Mouse (Mus musculus) C2C12 (cell line): ENCODE measurements around the gene Cdk5rap3. TPM values are rescaled to one million over a fixed set of nuclear protein-coding genes. Genes with fewer than 3 reads are reported as not detected.

Experiments
- H3K27me3 ChIP-seq: one replicate; pipeline ENCODE4 v1.6.1; 2011; ENCODE audit not compliant: control insufficient read depth, insufficient read depth, insufficient read length
- H3K36me3 ChIP-seq: one replicate; pipeline ENCODE4 v1.6.1; 2011; ENCODE audit not compliant: control insufficient read depth, insufficient read depth
- H3K4me3 ChIP-seq: one replicate; pipeline ENCODE4 v1.5.1; 2011; ENCODE audit warnings: mild to moderate bottlenecking, control low read depth; ENCODE audit not compliant: poor library complexity, insufficient read depth, severe bottlenecking
- H3K79me2 ChIP-seq: one replicate; pipeline ENCODE4 v1.6.1; 2011; ENCODE audit not compliant: control insufficient read depth, insufficient read depth
- H3K79me3 ChIP-seq: one replicate; pipeline ENCODE4 v1.6.1; 2011; ENCODE audit warnings: low read depth, control low read depth
- H3ac ChIP-seq: one replicate; pipeline ENCODE3; 2011; ENCODE audit warnings: low read depth; ENCODE audit not compliant: control insufficient read depth, insufficient read length
- CEBPB ChIP-seq: IDR thresholded peaks from one replicate; pipeline ENCODE4 v1.6.1; 2011; ENCODE audit warnings: low read depth, mild to moderate bottlenecking, control low read depth, moderate library complexity
- CTCF ChIP-seq: IDR thresholded peaks from one replicate; pipeline ENCODE4 v1.5.1; 2011; ENCODE audit not compliant: control insufficient read depth, insufficient read depth, insufficient read length
- FOSL1 ChIP-seq: IDR thresholded peaks from one replicate; pipeline ENCODE4 v1.8.0; 2011; ENCODE audit warnings: mild to moderate bottlenecking, low read length; ENCODE audit not compliant: poor library complexity, insufficient read depth, severe bottlenecking
- MAX ChIP-seq: IDR thresholded peaks from one replicate; pipeline ENCODE4 v1.6.1; 2011; ENCODE audit warnings: mild to moderate bottlenecking, control low read depth
- MYOD1 ChIP-seq: IDR thresholded peaks from one replicate; pipeline ENCODE4 v1.6.1; 2011; ENCODE audit warnings: low read depth; ENCODE audit not compliant: control insufficient read depth, insufficient read length
- MYOG ChIP-seq: IDR thresholded peaks from one replicate; pipeline ENCODE4 v1.6.1; 2011; ENCODE audit not compliant: control insufficient read depth, insufficient read length; ENCODE audit errors: extremely low read depth
- USF1 ChIP-seq: IDR thresholded peaks from one replicate; pipeline ENCODE4 v1.6.1; 2011; ENCODE audit warnings: low read depth, mild to moderate bottlenecking, control low read depth, moderate library complexity
- polyA plus RNA-seq: library from polyadenylated mRNA; unstranded; fragments of >200 nt; fragmentation: generic; extraction: Trizol; gene quantifications from one replicate; pipeline ENCODE4 v1.2.1, GENCODE M21; 2012; ENCODE audit warnings: missing spikeins

The Cdk5rap3 gene
- polyA plus RNA-seq, 1 experiment: 33.1 TPM

- TF ChIP-seq FOSL1 (no peak), MAX (no peak), USF1 (no peak), CEBPB (no peak), MYOG (no peak), MYOD1 (no peak), CTCF (no peak)
- no peaks in the 10 kb centered on the region for H3K36me3 ChIP-seq
- no peaks in the 10 kb centered on the region for H3K79me2 ChIP-seq
- H3K27me3 ChIP-seq: no peaks in the 10 kb centered on the region
- no peaks in the 10 kb centered on the region for H3K79me3 ChIP-seq
- H3ac ChIP-seq: no peak overlapping the region
- H3K4me3 ChIP-seq: no peak overlapping the region
Measured at GRCm38 (mm10) chr11:96893203-96893842, 23.0 kb downstream of the Cdk5rap3 start.

- no peaks in the 10 kb centered on the region for H3K79me2 ChIP-seq
Measured at GRCm38 (mm10) chr11:96891784-96892527, 24.3 kb downstream of the Cdk5rap3 start.

DNA sequence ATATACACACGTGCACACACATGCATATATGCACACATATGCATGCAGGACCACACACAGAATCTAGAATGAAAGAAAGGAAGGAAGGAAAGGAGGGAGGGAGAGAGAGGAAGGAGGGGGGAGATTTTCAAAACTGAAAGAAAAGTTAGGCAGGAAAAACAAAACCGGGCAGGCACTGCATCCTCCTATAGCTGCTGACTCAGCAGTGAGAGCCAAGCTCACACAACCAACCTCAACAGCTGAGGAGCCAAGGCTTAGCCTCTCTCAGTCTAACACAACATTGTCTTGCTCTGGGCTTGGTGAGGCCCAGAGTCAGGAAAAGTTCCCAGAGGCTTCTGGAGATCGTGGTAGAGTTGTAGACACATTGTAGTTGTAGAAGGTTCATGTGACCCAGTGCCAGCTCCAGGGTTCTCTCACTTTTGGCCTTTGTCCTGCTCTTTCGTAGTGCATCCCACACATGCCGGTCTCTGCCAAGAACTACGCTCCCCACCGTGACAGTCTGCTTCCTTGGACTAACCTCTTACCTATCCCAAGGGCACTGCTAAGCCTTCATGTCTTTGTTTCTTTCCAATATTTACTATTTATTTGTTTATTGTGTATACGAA is 29.3 kb downstream of the Cdk5rap3 start:
- H3K27me3 ChIP-seq: no peaks in the 10 kb centered on the region
- no peak overlapping the region for H3K4me3 ChIP-seq
- H3K36me3 ChIP-seq: no peaks in the 10 kb centered on the region
- TF ChIP-seq USF1: no peak
- TF ChIP-seq FOSL1: no peak
- TF ChIP-seq MAX: no peak
- no peak for TF ChIP-seq CEBPB
- TF ChIP-seq CTCF: no peak
- no peak for TF ChIP-seq MYOD1
- TF ChIP-seq MYOG: no peak
- no peak overlapping the region for H3ac ChIP-seq
- no peaks in the 10 kb centered on the region for H3K79me3 ChIP-seq
- H3K79me2 ChIP-seq: no peaks in the 10 kb centered on the region

More at GRCm38 (mm10) chr11:96891784-96892527, 24.3 kb downstream of the Cdk5rap3 start:
- H3ac ChIP-seq: no peak overlapping the region
- no peaks in the 10 kb centered on the region for H3K27me3 ChIP-seq
- no peaks in the 10 kb centered on the region for H3K36me3 ChIP-seq
- H3K79me3 ChIP-seq: no peaks in the 10 kb centered on the region
- TF ChIP-seq USF1 (no peak), FOSL1 (no peak)
- H3K4me3 ChIP-seq: no peak overlapping the region

DNA sequence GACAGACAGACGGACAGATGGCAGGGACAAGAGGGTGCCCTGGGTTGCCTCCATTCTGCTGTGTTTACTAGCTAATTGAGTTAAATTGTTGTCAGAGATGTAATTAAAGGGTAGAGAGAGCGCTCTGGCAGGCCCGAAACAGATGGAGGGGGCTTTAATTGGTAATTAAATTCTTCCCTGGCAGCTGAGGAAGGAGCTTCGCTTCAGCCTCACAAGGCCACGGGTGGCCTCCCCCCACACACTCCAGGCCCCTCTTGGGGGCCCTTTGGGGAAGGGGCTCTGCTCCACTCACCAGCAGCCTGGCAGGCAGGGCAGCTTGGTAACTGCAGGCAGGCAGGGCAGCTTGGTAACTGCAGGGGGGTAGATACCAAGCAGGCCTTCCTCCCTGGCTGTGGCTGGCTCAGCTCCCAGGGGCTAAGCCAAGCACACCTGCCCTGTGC is 30.4 kb downstream of the Cdk5rap3 start:
- H3K79me2 ChIP-seq: no peaks in the 10 kb centered on the region
- H3K36me3 ChIP-seq: no peaks in the 10 kb centered on the region
- no peak overlapping the region for H3ac ChIP-seq
- H3K79me3 ChIP-seq: no peaks in the 10 kb centered on the region
- no peak overlapping the region for H3K4me3 ChIP-seq
- no peak for TF ChIP-seq CEBPB
- TF ChIP-seq MYOG: no peak
- no peak for TF ChIP-seq USF1
- TF ChIP-seq FOSL1: no peak
- no peak for TF ChIP-seq CTCF
- TF ChIP-seq MYOD1: no peak
- TF ChIP-seq MAX: no peak
- H3K27me3 ChIP-seq: no peaks in the 10 kb centered on the region

DNA sequence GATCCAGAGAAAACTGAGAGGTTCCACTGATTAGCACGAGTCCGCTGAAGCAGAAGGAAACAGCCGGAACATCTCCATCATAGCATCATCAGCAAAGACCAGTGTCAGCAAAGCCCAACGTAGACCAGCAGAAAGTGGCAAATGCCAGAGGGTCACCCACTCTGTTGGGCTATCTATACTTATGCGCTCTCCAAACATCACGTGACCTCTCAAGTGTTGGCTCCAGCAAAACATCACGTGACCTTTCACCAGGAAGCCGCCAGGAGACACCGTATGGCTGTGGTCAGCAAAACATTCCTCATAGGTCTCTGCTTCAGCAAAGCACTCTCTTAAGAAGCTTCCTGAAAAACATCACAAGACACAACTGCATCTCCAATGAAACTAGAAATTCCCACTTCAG is 36.0 kb downstream of the Cdk5rap3 start:
- no peak overlapping the region for H3K4me3 ChIP-seq
- no peaks in the 10 kb centered on the region for H3K79me2 ChIP-seq
- H3K27me3 ChIP-seq: no peaks in the 10 kb centered on the region
- TF ChIP-seq USF1: peak; percentile 74
- no peak for TF ChIP-seq FOSL1
- no peak overlapping the region for H3ac ChIP-seq
- H3K79me3 ChIP-seq: no peaks in the 10 kb centered on the region
- H3K36me3 ChIP-seq: no peaks in the 10 kb centered on the region

GRCm38 (mm10) chr11:96879359-96879758 is 36.9 kb downstream of the Cdk5rap3 start:
- Histone ChIP-seq H3K4me3 (no peak overlapping the region), H3K27me3 (no peaks in the 10 kb centered on the region)

More at GRCm38 (mm10) chr11:96879359-96879758, 36.9 kb downstream of the Cdk5rap3 start:
- Histone ChIP-seq H3K36me3 (no peaks in the 10 kb centered on the region), H3K79me3 (no peaks in the 10 kb centered on the region), H3ac (no peak overlapping the region), H3K79me2 (no peaks in the 10 kb centered on the region)
- TF ChIP-seq MYOG (no peak), FOSL1 (no peak), CEBPB (no peak), USF1 (no peak), CTCF (no peak), MAX (no peak), MYOD1 (no peak)
